In the genomic region with DNA sequence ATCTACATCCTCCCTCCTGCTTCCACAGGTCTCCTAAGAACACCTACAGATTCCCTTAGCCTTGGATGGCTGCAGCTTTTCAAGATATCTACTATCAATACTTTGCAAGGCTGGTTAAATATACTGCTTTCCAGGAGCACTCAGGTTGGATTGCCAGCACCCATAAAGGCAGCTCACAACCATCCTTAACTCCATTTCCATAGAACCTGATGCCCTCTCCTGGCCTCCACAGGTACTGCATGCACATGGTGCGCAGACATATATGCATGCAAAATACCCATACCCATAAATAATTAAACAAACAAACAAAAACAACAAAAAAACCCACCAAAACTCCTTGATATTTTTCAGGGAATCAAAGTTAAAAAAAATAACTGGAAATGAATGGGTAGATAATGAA, we compare ENCODE assay signal across 14 mouse cellular contexts.
DNase-seq lines count a peak whose midpoint lies in the region; ATAC-seq and TF ChIP-seq lines count a peak whose summit lies in the region.
"Had no signal": no experiment of that assay in that cellular context is flagged by ENCODE, and none has a peak within 500 bp of the region (broad histone marks: within the 10 kb centered on the region; RNA-seq: fewer than 3 reads in every experiment).

No protein-coding gene starts in this region.

- WGBS in intestine, postnatal 0 days = 100% methylated on average over 1 of the region's 1 CpGs
- WGBS in intestine, embryonic 16.5 days = 95% methylated on average over 1 of the region's 1 CpGs
- 96% methylated on average over 1 of the region's 1 CpGs for WGBS in spleen, adult 2 months
- WGBS in stomach, postnatal 0 days = 96% methylated on average over 1 of the region's 1 CpGs

- peaks cover 38% of the 10 kb centered on the region for H3K36me3 ChIP-seq in intestine, postnatal 0 days (ENCODE audit: control insufficient read depth, insufficient read depth)
- H3K36me3 ChIP-seq in intestine, embryonic 16.5 days (ENCODE audit: control insufficient read depth, insufficient read depth, low read length) = peaks cover 23% of the 10 kb centered on the region
- H3K36me3 ChIP-seq in spleen, adult 2 months (ENCODE audit: control insufficient read depth, insufficient read depth, low read length) = peaks cover 42% of the 10 kb centered on the region
- H3K36me3 ChIP-seq in stomach, postnatal 0 days (ENCODE audit: control insufficient read depth, insufficient read depth, low read length) = peaks cover 23% of the 10 kb centered on the region; the same call in 1 of the 2 replicates

- no peak for TF ChIP-seq EP300 in stomach, postnatal 0 days (optimal IDR thresholded peaks at IDR 0.05)

- no peak overlapping the region for H3K4me3 ChIP-seq in intestine, postnatal 0 days (ENCODE audit: low read depth, low read length)
- H3K4me3 ChIP-seq in intestine, embryonic 16.5 days (ENCODE audit: low read length) = no peak overlapping the region
- no peak overlapping the region for H3K4me3 ChIP-seq in spleen, adult 2 months (ENCODE audit: extremely low read depth, insufficient read depth, insufficient read length)
- H3K4me3 ChIP-seq in stomach, postnatal 0 days (ENCODE audit: low read depth, low read length) = no peak overlapping the region
- H3K4me3 ChIP-seq: heart, embryonic 15.5 days had no signal

- no peak overlapping the region for H3K4me2 ChIP-seq in intestine, postnatal 0 days (replicated peaks; ENCODE audit: low read depth)
- H3K4me2 ChIP-seq in intestine, embryonic 16.5 days (ENCODE audit: low read depth, low read length) = no peak overlapping the region
- no peak overlapping the region for H3K4me2 ChIP-seq in stomach, postnatal 0 days (replicated peaks; ENCODE audit: low read depth)
- H3K4me2 ChIP-seq: heart, embryonic 15.5 days; midbrain, embryonic 11.5 days had no signal

- H3K27ac ChIP-seq in intestine, postnatal 0 days (ENCODE audit: low read depth, low read length) = no peak overlapping the region
- no peak overlapping the region for H3K27ac ChIP-seq in intestine, embryonic 16.5 days (ENCODE audit: low read length)
- peak overlapping the region; percentile 81; the same call in 1 of the 2 replicates for H3K27ac ChIP-seq in spleen, adult 2 months (ENCODE audit: insufficient read depth, low read length)
- H3K27ac ChIP-seq in stomach, postnatal 0 days (replicated peaks) = no peak overlapping the region
- H3K27ac ChIP-seq: heart, embryonic 15.5 days had no signal

- ATAC-seq in intestine, postnatal 0 days = no peak
- no peak for ATAC-seq in intestine, embryonic 16.5 days
- no peak for ATAC-seq in stomach, postnatal 0 days (ENCODE audit: low FRiP score, low TSS enrichment)

- no peak for DNase-seq in spleen, adult 2 months (ENCODE audit: low read depth in 1 of 2, low spot score in 2 of 2)
- no peak for DNase-seq in spleen, adult 12 weeks (ENCODE audit: low spot score)
- peak; percentile 70 for DNase-seq in R1 (ENCODE audit: low read depth, low spot score)
- DNase-seq in stomach, postnatal 0 days (ENCODE audit: low spot score) = no peak
- no peak for DNase-seq in adrenal gland, postnatal 36 days
- DNase-seq: adrenal gland, postnatal 14 days; cerebellum, adult 18-20 months; gastrocnemius, postnatal 10 days; lung, adult 18-20 months; thymus, postnatal 36 days had no signal

- H3K9ac ChIP-seq in intestine, postnatal 0 days (ENCODE audit: low read depth, low read length) = no peak overlapping the region
- H3K9ac ChIP-seq in intestine, embryonic 16.5 days (ENCODE audit: low read depth, low read length) = no peak overlapping the region
- H3K9ac ChIP-seq in stomach, postnatal 0 days (ENCODE audit: low read length) = no peak overlapping the region
- H3K9ac ChIP-seq: heart, embryonic 15.5 days had no signal

- no peak for TF ChIP-seq POLR2A in spleen, adult 2 months (IDR thresholded peaks at IDR 0.05; ENCODE audit: low read depth, low read length)

- 0 out of 2 replicates have a peak, but pooled peaks cover 3% of the 10 kb centered on the region for H3K4me1 ChIP-seq in intestine, postnatal 0 days (replicated peaks; ENCODE audit: control insufficient read depth, insufficient read depth, low read length)
- H3K4me1 ChIP-seq in intestine, embryonic 16.5 days (ENCODE audit: control insufficient read depth, insufficient read depth, low read length) = peaks cover 17% of the 10 kb centered on the region
- peaks cover 11% of the 10 kb centered on the region; the same call in 1 of the 2 replicates for H3K4me1 ChIP-seq in spleen, adult 2 months (ENCODE audit: control insufficient read depth, insufficient read depth, insufficient read length)
- H3K4me1 ChIP-seq in stomach, postnatal 0 days (replicated peaks; ENCODE audit: control insufficient read depth, insufficient read depth) = 0 out of 2 replicates have a peak, but pooled peaks cover 2% of the 10 kb centered on the region

- peak; percentile 58 for TF ChIP-seq CTCF in intestine, postnatal 0 days (IDR thresholded peaks at IDR 0.05; ENCODE audit: low read depth)
- no peak; the same call in 1 of the 2 replicates for TF ChIP-seq CTCF in spleen, adult 2 months (IDR thresholded peaks at IDR 0.05; ENCODE audit: extremely low read depth, insufficient read depth, insufficient read length, insufficient replicate concordance)
- peak; percentile 54 for TF ChIP-seq CTCF in stomach, postnatal 0 days (IDR thresholded peaks at IDR 0.05; ENCODE audit: low read depth)

- H3K27me3 ChIP-seq in intestine, postnatal 0 days (replicated peaks; ENCODE audit: control insufficient read depth, insufficient read depth, low read length) = no peaks in the 10 kb centered on the region
- no peaks in the 10 kb centered on the region for H3K27me3 ChIP-seq in intestine, embryonic 16.5 days (replicated peaks; ENCODE audit: control insufficient read depth, insufficient read depth, low read length)
- no peaks in the 10 kb centered on the region for H3K27me3 ChIP-seq in spleen, adult 2 months (ENCODE audit: control insufficient read depth, insufficient read depth, low read length)
- H3K27me3 ChIP-seq in stomach, postnatal 0 days (ENCODE audit: control insufficient read depth, insufficient read depth, low read length) = no peaks in the 10 kb centered on the region
- H3K27me3 ChIP-seq: heart, embryonic 15.5 days had no signal

- 0 out of 2 replicates have a peak, but pooled peaks cover 3% of the 10 kb centered on the region for H3K9me3 ChIP-seq in intestine, postnatal 0 days (ENCODE audit: control insufficient read depth)
- H3K9me3 ChIP-seq in intestine, embryonic 16.5 days (ENCODE audit: control insufficient read depth, low read length) = 0 out of 2 replicates have a peak, but pooled peaks cover 3% of the 10 kb centered on the region
- no peaks in the 10 kb centered on the region for H3K9me3 ChIP-seq in stomach, postnatal 0 days (ENCODE audit: control insufficient read depth, low read length)
- H3K9me3 ChIP-seq: heart, embryonic 15.5 days had no signal
